Mouse (Mus musculus) megakaryocyte, embryonic 14.5 days (primary cell): Measurements from ENCODE around the gene Mapre3. TPM values are rescaled to one million over a fixed set of nuclear protein-coding genes. Genes with fewer than 3 reads are reported as not detected.

ENCODE experiments used
- H3K27me3 ChIP-seq: replicated peaks from 2 replicates; pipeline ENCODE3; 2012; ENCODE audit warnings: inconsistent platforms
- H3K36me3 ChIP-seq: replicated peaks from 2 replicates; pipeline ENCODE3; 2012; ENCODE audit warnings: low read length, inconsistent platforms, mixed read lengths
- H3K4me1 ChIP-seq: 2 replicates; pipeline ENCODE4 v1.6.1; 2012; ENCODE audit warnings: inconsistent platforms
- H3K4me3 ChIP-seq: replicated peaks from 2 replicates; pipeline ENCODE3; 2012; ENCODE audit warnings: moderate library complexity, mild to moderate bottlenecking, inconsistent platforms
- H3K9me3 ChIP-seq: 2 replicates; pipeline ENCODE4 v1.6.1; 2012; ENCODE audit warnings: inconsistent platforms
- FLI1 ChIP-seq: IDR thresholded peaks from 2 replicates; pipeline ENCODE4 v1.6.1; 2012; ENCODE audit warnings: low read length, inconsistent platforms, mixed read lengths
- GATA1 ChIP-seq: IDR thresholded peaks from 3 replicates; pipeline ENCODE4 v1.6.1; 2012; ENCODE audit warnings: mixed read lengths, low read length, inconsistent platforms, borderline replicate concordance
- polyA plus RNA-seq: library from polyadenylated mRNA; stranded (reverse); fragments of >175 nt; gene quantifications from 2 replicates; pipeline ENCODE4 v1.2.3, GENCODE M21; 2012; ENCODE audit warnings: low replicate concordance; ENCODE audit not compliant: insufficient read depth

Mapre3 gene
- polyA plus RNA-seq, 1 experiment = 2.1 TPM

- Histone ChIP-seq H3K4me1 (peaks cover 90% of the 10 kb centered on the region), H3K36me3 (peaks cover 41% of the 10 kb centered on the region), H3K9me3 (no peaks in the 10 kb centered on the region), H3K27me3 (no peaks in the 10 kb centered on the region), H3K4me3 (peak overlapping the region; percentile 98)
- TF ChIP-seq GATA1 (no peak), FLI1 (no peak)
Observed at GRCm38 (mm10) chr5:30914101-30914635, 99.7 kb downstream of the Mapre3 start.

- Histone ChIP-seq H3K9me3 (no peaks in the 10 kb centered on the region), H3K27me3 (no peaks in the 10 kb centered on the region), H3K36me3 (peaks cover 48% of the 10 kb centered on the region), H3K4me3 (peak overlapping the region; percentile 98), H3K4me1 (peaks cover 90% of the 10 kb centered on the region)
- TF ChIP-seq FLI1 (no peak), GATA1 (no peak)
Observed at GRCm38 (mm10) chr5:30914849-30915248, 100.4 kb downstream of the Mapre3 start.

- Histone ChIP-seq H3K4me3 (peak overlapping the region; percentile 98), H3K9me3 (no peaks in the 10 kb centered on the region), H3K27me3 (no peaks in the 10 kb centered on the region), H3K36me3 (peaks cover 54% of the 10 kb centered on the region), H3K4me1 (peaks cover 90% of the 10 kb centered on the region)
- TF ChIP-seq GATA1 (no peak), FLI1 (no peak)
Observed at GRCm38 (mm10) chr5:30915456-30915855, 101.0 kb downstream of the Mapre3 start.

Other genes with a start within 250 kb of the Mapre3 start
- not detected in 2 replicates for gene Kcnk3, start 226.5 kb upstream of the Mapre3 start, polyA plus RNA-seq
- 11.7 and 13.4 TPM in 2 replicates for gene Slc35f6, start 166.7 kb upstream of the Mapre3 start, polyA plus RNA-seq
- 208 and 210 TPM in 2 replicates for gene Cenpa, start 147.9 kb upstream of the Mapre3 start, polyA plus RNA-seq
- gene Dpysl5, start 103.1 kb upstream of the Mapre3 start, polyA plus RNA-seq = 0.12 TPM in 1 of 2 replicates, not detected in the other
- 11.8 and 17.0 TPM in 2 replicates for gene Tmem214, start 53.4 kb downstream of the Mapre3 start, polyA plus RNA-seq
- gene Agbl5, start 74.1 kb downstream of the Mapre3 start, polyA plus RNA-seq = 36.7 and 70.8 TPM in 2 replicates
- 57.7 and 180 TPM in 2 replicates for gene Ost4, start 93.1 kb downstream of the Mapre3 start, polyA plus RNA-seq
- 427 and 497 TPM in 2 replicates for gene Emilin1, start 98.8 kb downstream of the Mapre3 start, polyA plus RNA-seq
- gene Khk, start 106.8 kb downstream of the Mapre3 start, polyA plus RNA-seq = 11.7 and 40.4 TPM in 2 replicates
- not detected in 2 replicates for gene Cgref1, start 130.9 kb downstream of the Mapre3 start, polyA plus RNA-seq
- gene Preb, start 145.7 kb downstream of the Mapre3 start, polyA plus RNA-seq = 43.7 and 59.1 TPM in 2 replicates
- not detected in 2 replicates for gene Tcf23, start 154.0 kb downstream of the Mapre3 start, polyA plus RNA-seq
- gene Atraid, start 233.7 kb downstream of the Mapre3 start, polyA plus RNA-seq = 6.5 and 48.6 TPM in 2 replicates
- 5.0 and 8.2 TPM in 2 replicates for gene Slc5a6, start 234.3 kb downstream of the Mapre3 start, polyA plus RNA-seq
- 218 and 333 TPM in 2 replicates for gene Cad, start 240.1 kb downstream of the Mapre3 start, polyA plus RNA-seq